Mouse (Mus musculus): ENCODE data around the gene Stpg3. TPM values are rescaled to one million over a fixed set of nuclear protein-coding genes. Genes with fewer than 3 reads are reported as not detected.

Stpg3 gene
- polyA plus RNA-seq, 1 experiment from 2014 or later = not detected

GRCm38 (mm10) chr2:25223681-25224491 is 9.4 kb upstream of the Stpg3 start:
- 1% methylated on average over 50 of the region's 53 CpGs for WGBS
- peak; percentile 69 for ATAC-seq
- Histone ChIP-seq H3K36me3 (ENCODE audit: control insufficient read depth, insufficient read depth, low read length) (0 out of 2 replicates have a peak, but pooled peaks cover 4% of the 10 kb centered on the region), H3K9me3 (ENCODE audit: control insufficient read depth, low read length) (no peaks in the 10 kb centered on the region), H3K4me3 (ENCODE audit: low read length) (peak overlapping the region; percentile 86), H3K27ac (ENCODE audit: low read length) (peak overlapping the region; percentile 98), H3K27me3 (replicated peaks; ENCODE audit: control insufficient read depth, insufficient read depth, low read length) (no peaks in the 10 kb centered on the region), H3K4me2 (ENCODE audit: low read depth, low read length) (peak overlapping the region; percentile 73), H3K9ac (ENCODE audit: low read depth, low read length) (peak overlapping the region; percentile 89), H3K4me1 (ENCODE audit: control insufficient read depth, insufficient read depth, low read length) (peaks cover 29% of the 10 kb centered on the region)

GRCm38 (mm10) chr2:25221331-25221772 is 6.9 kb upstream of the Stpg3 start:
- Histone ChIP-seq H3K36me3 (ENCODE audit: control insufficient read depth, insufficient read depth, low read length) (0 out of 2 replicates have a peak, but pooled peaks cover 4% of the 10 kb centered on the region), H3K4me3 (ENCODE audit: low read length) (no peak overlapping the region), H3K9ac (ENCODE audit: low read depth, low read length) (no peak overlapping the region), H3K4me1 (ENCODE audit: control insufficient read depth, insufficient read depth, low read length) (peaks cover 20% of the 10 kb centered on the region), H3K27ac (ENCODE audit: low read length) (no peak overlapping the region), H3K9me3 (ENCODE audit: control insufficient read depth, low read length) (no peaks in the 10 kb centered on the region), H3K4me2 (ENCODE audit: low read depth, low read length) (no peak overlapping the region), H3K27me3 (replicated peaks; ENCODE audit: control insufficient read depth, insufficient read depth, low read length) (no peaks in the 10 kb centered on the region)
- 67% methylated on average over 5 of the region's 5 CpGs for WGBS
- ATAC-seq = no peak

GRCm38 (mm10) chr2:25218445-25218844 is 4.0 kb upstream of the Stpg3 start, which contains the start of gene Fam166a:
TSS of gene Fam166a (plus strand) at chr2:25218745.
- H3K4me1 ChIP-seq (ENCODE audit: control insufficient read depth, insufficient read depth, low read length) = peaks cover 13% of the 10 kb centered on the region; the same call in 1 of the 2 replicates
- H3K9me3 ChIP-seq (ENCODE audit: control insufficient read depth, low read length) = no peaks in the 10 kb centered on the region
- H3K36me3 ChIP-seq (ENCODE audit: control insufficient read depth, insufficient read depth, low read length) = 0 out of 2 replicates have a peak, but pooled peaks cover 4% of the 10 kb centered on the region
- H3K9ac ChIP-seq (ENCODE audit: low read depth, low read length) = no peak within 1 kb of the TSS
- H3K4me2 ChIP-seq (ENCODE audit: low read depth, low read length) = no peak within 1 kb of the TSS
- H3K27me3 ChIP-seq (replicated peaks; ENCODE audit: control insufficient read depth, insufficient read depth, low read length) = no peaks in the 10 kb centered on the region
- H3K27ac ChIP-seq (ENCODE audit: low read length) = no peak within 1 kb of the TSS
- ATAC-seq = no peak
- no peak within 1 kb of the TSS for H3K4me3 ChIP-seq (ENCODE audit: low read length)

- no peak for ATAC-seq
- 57% methylated on average over 2 of the region's 2 CpGs for WGBS
- no peak overlapping the region for H3K27ac ChIP-seq (ENCODE audit: low read length)
Observed at GRCm38 (mm10) chr2:25217666-25218065, 3.2 kb upstream of the Stpg3 start.

GRCm38 (mm10) chr2:25213266-25213865 is 1.1 kb downstream of the Stpg3 start:
- H3K36me3 ChIP-seq (ENCODE audit: control insufficient read depth, insufficient read depth, low read length) = no peaks in the 10 kb centered on the region
- no peaks in the 10 kb centered on the region for H3K9me3 ChIP-seq (ENCODE audit: control insufficient read depth, low read length)
- 60% methylated on average over 23 of the region's 23 CpGs for WGBS
- ATAC-seq = no peak
- H3K9ac ChIP-seq (ENCODE audit: low read depth, low read length) = no peak overlapping the region
- H3K4me2 ChIP-seq (ENCODE audit: low read depth, low read length) = no peak overlapping the region
- no peaks in the 10 kb centered on the region for H3K27me3 ChIP-seq (replicated peaks; ENCODE audit: control insufficient read depth, insufficient read depth, low read length)
- H3K4me1 ChIP-seq (ENCODE audit: control insufficient read depth, insufficient read depth, low read length) = peaks cover 18% of the 10 kb centered on the region
- H3K27ac ChIP-seq (ENCODE audit: low read length) = no peak overlapping the region
- no peak overlapping the region for H3K4me3 ChIP-seq (ENCODE audit: low read length)

More at GRCm38 (mm10) chr2:25217666-25218065, 3.2 kb upstream of the Stpg3 start:
- peaks cover 10% of the 10 kb centered on the region; the same call in 1 of the 2 replicates for H3K4me1 ChIP-seq (ENCODE audit: control insufficient read depth, insufficient read depth, low read length)
- H3K9me3 ChIP-seq (ENCODE audit: control insufficient read depth, low read length) = no peaks in the 10 kb centered on the region
- no peak overlapping the region for H3K9ac ChIP-seq (ENCODE audit: low read depth, low read length)
- no peaks in the 10 kb centered on the region for H3K27me3 ChIP-seq (replicated peaks; ENCODE audit: control insufficient read depth, insufficient read depth, low read length)
- no peak overlapping the region for H3K4me2 ChIP-seq (ENCODE audit: low read depth, low read length)
- H3K4me3 ChIP-seq (ENCODE audit: low read length) = no peak overlapping the region
- 0 out of 2 replicates have a peak, but pooled peaks cover 4% of the 10 kb centered on the region for H3K36me3 ChIP-seq (ENCODE audit: control insufficient read depth, insufficient read depth, low read length)

GRCm38 (mm10) chr2:25211121-25211670 is 3.2 kb downstream of the Stpg3 start, which contains the start of gene Nelfb:
TSS of gene Nelfb (minus strand) at chr2:25211489.
- H3K4me2 ChIP-seq (ENCODE audit: low read depth, low read length) = peak within 1 kb of the TSS; percentile 90
- peaks cover 7% of the 10 kb centered on the region; the same call in 1 of the 2 replicates for H3K36me3 ChIP-seq (ENCODE audit: control insufficient read depth, insufficient read depth, low read length)
- peaks cover 18% of the 10 kb centered on the region for H3K4me1 ChIP-seq (ENCODE audit: control insufficient read depth, insufficient read depth, low read length)
- peak; percentile 95 for ATAC-seq
- peak within 1 kb of the TSS; percentile 97 for H3K9ac ChIP-seq (ENCODE audit: low read depth, low read length)
- peak within 1 kb of the TSS; percentile 96 for H3K4me3 ChIP-seq (ENCODE audit: low read length)
- H3K9me3 ChIP-seq (ENCODE audit: control insufficient read depth, low read length) = no peaks in the 10 kb centered on the region
- H3K27me3 ChIP-seq (replicated peaks; ENCODE audit: control insufficient read depth, insufficient read depth, low read length) = no peaks in the 10 kb centered on the region
- peak within 1 kb of the TSS; percentile 84 for H3K27ac ChIP-seq (ENCODE audit: low read length)
- under 1% methylated on average over 44 of the region's 44 CpGs for WGBS

GRCm38 (mm10) chr2:25210686-25211085 is 3.8 kb downstream of the Stpg3 start:
- H3K4me3 ChIP-seq (ENCODE audit: low read length) = peak overlapping the region; percentile 96
- peaks cover 18% of the 10 kb centered on the region for H3K4me1 ChIP-seq (ENCODE audit: control insufficient read depth, insufficient read depth, low read length)
- peaks cover 7% of the 10 kb centered on the region; the same call in 1 of the 2 replicates for H3K36me3 ChIP-seq (ENCODE audit: control insufficient read depth, insufficient read depth, low read length)
- WGBS = under 1% methylated on average over 24 of the region's 24 CpGs
- no peaks in the 10 kb centered on the region for H3K27me3 ChIP-seq (replicated peaks; ENCODE audit: control insufficient read depth, insufficient read depth, low read length)
- no peaks in the 10 kb centered on the region for H3K9me3 ChIP-seq (ENCODE audit: control insufficient read depth, low read length)
- H3K9ac ChIP-seq (ENCODE audit: low read depth, low read length) = peak overlapping the region; percentile 97
- peak overlapping the region; percentile 84 for H3K27ac ChIP-seq (ENCODE audit: low read length)
- peak overlapping the region; percentile 90 for H3K4me2 ChIP-seq (ENCODE audit: low read depth, low read length)
- ATAC-seq = no peak; the same call in none of the 2 replicates

- Histone ChIP-seq H3K4me3 (ENCODE audit: low read length) (no peak overlapping the region), H3K27ac (ENCODE audit: low read length) (no peak overlapping the region), H3K36me3 (ENCODE audit: control insufficient read depth, insufficient read depth, low read length) (peaks cover 19% of the 10 kb centered on the region), H3K9ac (ENCODE audit: low read depth, low read length) (no peak overlapping the region), H3K9me3 (ENCODE audit: control insufficient read depth, low read length) (no peaks in the 10 kb centered on the region), H3K27me3 (replicated peaks; ENCODE audit: control insufficient read depth, insufficient read depth, low read length) (no peaks in the 10 kb centered on the region), H3K4me1 (ENCODE audit: control insufficient read depth, insufficient read depth, low read length) (peaks cover 14% of the 10 kb centered on the region), H3K4me2 (ENCODE audit: low read depth, low read length) (no peak overlapping the region)
- WGBS = 77% methylated on average over 1 of the region's 1 CpGs
- no peak for ATAC-seq
Observed at GRCm38 (mm10) chr2:25207593-25207992, 6.8 kb downstream of the Stpg3 start.

GRCm38 (mm10) chr2:25203631-25204214 is 10.7 kb downstream of the Stpg3 start:
- 0 out of 2 replicates have a peak, but pooled peaks have one; percentile 13 for ATAC-seq
- H3K27me3 ChIP-seq (replicated peaks; ENCODE audit: control insufficient read depth, insufficient read depth, low read length) = no peaks in the 10 kb centered on the region
- H3K4me1 ChIP-seq (ENCODE audit: control insufficient read depth, insufficient read depth, low read length) = 0 out of 2 replicates have a peak, but pooled peaks cover 4% of the 10 kb centered on the region
- H3K4me2 ChIP-seq (ENCODE audit: low read depth, low read length) = no peak overlapping the region
- H3K4me3 ChIP-seq (ENCODE audit: low read length) = no peak overlapping the region
- no peak overlapping the region for H3K9ac ChIP-seq (ENCODE audit: low read depth, low read length)
- H3K27ac ChIP-seq (ENCODE audit: low read length) = no peak overlapping the region
- H3K36me3 ChIP-seq (ENCODE audit: control insufficient read depth, insufficient read depth, low read length) = peaks cover 19% of the 10 kb centered on the region
- WGBS = 64% methylated on average over 4 of the region's 4 CpGs
- H3K9me3 ChIP-seq (ENCODE audit: control insufficient read depth, low read length) = no peaks in the 10 kb centered on the region

Measured in intestine, embryonic 16.5 days (tissue).